Mouse (Mus musculus): ENCODE measurements around the gene Prkar1b.

DNA sequence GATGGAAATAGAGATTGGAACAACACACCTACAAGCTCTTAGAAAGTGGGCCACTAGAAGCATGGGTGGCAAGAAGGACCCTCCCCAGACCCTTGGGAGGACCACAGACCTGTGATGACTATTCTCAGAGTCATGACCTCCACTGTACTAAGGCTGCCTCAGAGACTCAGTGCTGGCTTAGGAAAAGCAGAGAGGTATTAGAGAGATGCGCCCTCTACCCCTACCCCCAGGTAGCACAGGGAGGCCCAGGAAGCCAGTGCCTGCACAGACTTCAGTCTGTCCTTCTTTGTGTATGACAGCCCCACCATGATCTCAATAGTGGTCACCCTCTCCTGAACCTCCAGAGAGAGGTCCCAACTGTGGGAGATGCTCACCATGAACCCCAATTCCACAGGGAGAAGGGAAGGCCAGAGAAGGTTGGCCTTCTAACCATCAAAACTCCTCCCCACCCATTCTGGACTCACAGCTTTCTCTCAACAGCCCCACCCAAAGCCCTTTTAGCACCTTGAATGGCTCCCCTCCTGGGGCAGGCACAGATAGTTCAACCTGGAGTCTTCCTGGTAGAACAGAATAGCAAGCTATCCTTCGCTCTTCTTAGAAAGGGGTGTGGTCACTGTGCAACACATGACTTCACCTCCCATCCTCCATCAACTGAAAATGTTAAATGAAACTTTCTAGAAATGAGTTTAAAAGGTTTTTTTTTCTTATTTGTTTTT lies 39.5 kb downstream of the Prkar1b start:
- TF ChIP-seq POLR2A (IDR thresholded peaks at IDR 0.05; ENCODE audit: borderline replicate concordance, extremely low read depth, low read depth, low read length) = no peak
- no peak for TF ChIP-seq CTCF (IDR thresholded peaks at IDR 0.05; ENCODE audit: insufficient read depth, low read length)
